Mouse (Mus musculus) MEL (cell line): ENCODE measurements around the gene Bach1. TPM values are rescaled to one million over a fixed set of nuclear protein-coding genes. Genes with fewer than 3 reads are reported as not detected.

Source experiments
- DNase-seq: peaks from one replicate; pipeline ENCODE4 v3.0.0; 2011; ENCODE audit warnings: low read depth, low spot score
- H3K27ac ChIP-seq: 2 replicates; pipeline ENCODE4 v1.5.1; 2012; ENCODE audit warnings: low read depth, mild to moderate bottlenecking, control low read depth, low read length, moderate library complexity; ENCODE audit not compliant: control insufficient read depth
- H3K27me3 ChIP-seq, 2 experiments: fragments of 150-350 bp in 1 of 2; sonication (generic) in 1 of 2; 2 replicates each; pipeline ENCODE4 v1.6.1; 2012; ENCODE audit warnings: low read length in 2 of 2, mild to moderate bottlenecking in 2 of 2, improper control_type of control experiment in 1 of 2, moderate library complexity in 1 of 2; ENCODE audit not compliant: insufficient read depth in 2 of 2, control insufficient read depth in 1 of 2
- H3K36me3 ChIP-seq, 2 experiments: 2 replicates each; pipeline ENCODE4 v1.6.1; 2012 to 2014; ENCODE audit warnings: low read length in 2 of 2, improper control_type of control experiment in 1 of 2, inconsistent platforms in 1 of 2, mild to moderate bottlenecking in 1 of 2; ENCODE audit not compliant: insufficient read depth in 2 of 2, control insufficient read depth in 1 of 2
- H3K4me1 ChIP-seq, 2 experiments: fragments of 150-350 bp in 1 of 2; sonication (generic) in 1 of 2; 2 replicates each; pipeline ENCODE4 v1.6.1; 2012; ENCODE audit warnings: low read length in 2 of 2, improper control_type of control experiment in 1 of 2, mild to moderate bottlenecking in 1 of 2; ENCODE audit not compliant: insufficient read depth in 2 of 2, control insufficient read depth in 1 of 2
- H3K4me3 ChIP-seq, 2 experiments: fragments of 150-350 bp in 1 of 2; sonication (generic) in 1 of 2; 2 replicates each; pipeline ENCODE4 v1.5.1; 2012; ENCODE audit warnings: low read depth in 2 of 2, low read length in 2 of 2, mild to moderate bottlenecking in 2 of 2, moderate library complexity in 2 of 2, control low read depth in 1 of 2, improper control_type of control experiment in 1 of 2; ENCODE audit not compliant: control insufficient read depth in 1 of 2, insufficient read depth in 1 of 2
- H3K79me2 ChIP-seq: 2 replicates; pipeline ENCODE4 v1.6.1; 2012; ENCODE audit warnings: mild to moderate bottlenecking, low read length, moderate library complexity; ENCODE audit not compliant: control insufficient read depth, poor library complexity, insufficient read depth
- H3K9ac ChIP-seq: 2 replicates; pipeline ENCODE4 v1.6.1; 2012; ENCODE audit warnings: low read depth, mild to moderate bottlenecking, control low read depth, low read length, moderate library complexity; ENCODE audit not compliant: control insufficient read depth, poor library complexity, severe bottlenecking
- H3K9me3 ChIP-seq: fragments of 150-350 bp; sonication (generic); replicated peaks from 2 replicates; pipeline ENCODE4 v1.6.1; 2012; ENCODE audit warnings: mild to moderate bottlenecking, low read length, improper control_type of control experiment, moderate library complexity; ENCODE audit not compliant: insufficient read depth
- BHLHE40 ChIP-seq: IDR thresholded peaks from 2 replicates; pipeline ENCODE4 v1.6.1; 2012; ENCODE audit warnings: low read depth, mild to moderate bottlenecking, inconsistent platforms, low read length, improper control_type of control experiment, borderline replicate concordance
- CHD2 ChIP-seq: IDR thresholded peaks from 2 replicates; pipeline ENCODE4 v1.6.1; 2011; ENCODE audit warnings: low read length, improper control_type of control experiment
- CTCF ChIP-seq, 3 experiments: IDR thresholded peaks in 2 of 3; conservative IDR thresholded peaks in 1 of 3; 2 replicates each; pipeline ENCODE4 v1.5.1; 2011 to 2012; ENCODE audit warnings: low read length in 3 of 3, low read depth in 2 of 3, mild to moderate bottlenecking in 2 of 3, improper control_type of control experiment in 1 of 3, inconsistent platforms in 1 of 3, mixed read lengths in 1 of 3, moderate library complexity in 1 of 3; ENCODE audit not compliant: control insufficient read depth in 1 of 3, insufficient read depth in 1 of 3, poor library complexity in 1 of 3, severe bottlenecking in 1 of 3
- E2F4 ChIP-seq: IDR thresholded peaks from 2 replicates; pipeline ENCODE4 v1.6.1; 2011; ENCODE audit warnings: low read depth, low read length, improper control_type of control experiment, borderline replicate concordance
- ELF1 ChIP-seq: IDR thresholded peaks from 2 replicates; pipeline ENCODE4 v1.6.1; 2014; ENCODE audit warnings: low read depth, mild to moderate bottlenecking, inconsistent platforms, low read length, improper control_type of control experiment, moderate library complexity
- EP300 ChIP-seq, 2 experiments: IDR thresholded peaks; 2 replicates each; pipeline ENCODE4 v1.6.1; 2011; ENCODE audit warnings: improper control_type of control experiment in 2 of 2, low read length in 2 of 2, low read depth in 1 of 2, mild to moderate bottlenecking in 1 of 2
- ETS1 ChIP-seq: IDR thresholded peaks from 2 replicates; pipeline ENCODE4 v1.6.1; 2012; ENCODE audit warnings: low read depth, mild to moderate bottlenecking, inconsistent platforms, low read length, improper control_type of control experiment, moderate library complexity
- GABPA ChIP-seq: IDR thresholded peaks from 2 replicates; pipeline ENCODE4 v1.6.1; 2012; ENCODE audit warnings: low read depth, mild to moderate bottlenecking, inconsistent platforms, low read length, improper control_type of control experiment, moderate library complexity
- HCFC1 ChIP-seq: IDR thresholded peaks from 2 replicates; pipeline ENCODE4 v1.6.1; 2012; ENCODE audit warnings: low read depth, mild to moderate bottlenecking, inconsistent platforms, low read length, improper control_type of control experiment, moderate library complexity
- JUND ChIP-seq: IDR thresholded peaks from 2 replicates; pipeline ENCODE4 v1.6.1; 2011; ENCODE audit warnings: low read depth, mild to moderate bottlenecking, improper control_type of control experiment, low read length
- KAT2A ChIP-seq: conservative IDR thresholded peaks from 2 replicates; pipeline ENCODE4 v1.6.1; 2012; ENCODE audit warnings: low read depth, low read length, improper control_type of control experiment, inconsistent platforms
- MAFK ChIP-seq: IDR thresholded peaks from 2 replicates; pipeline ENCODE4 v1.6.1; 2011; ENCODE audit warnings: low read depth, mild to moderate bottlenecking, low read length, improper control_type of control experiment, borderline replicate concordance
- MAX ChIP-seq: IDR thresholded peaks from 2 replicates; pipeline ENCODE4 v1.6.1; 2011; ENCODE audit warnings: low read length, improper control_type of control experiment
- MAZ ChIP-seq: IDR thresholded peaks from 2 replicates; pipeline ENCODE4 v1.6.1; 2012; ENCODE audit warnings: low read depth, mild to moderate bottlenecking, inconsistent platforms, low read length, improper control_type of control experiment
- MEF2A ChIP-seq: IDR thresholded peaks from 2 replicates; pipeline ENCODE4 v1.6.1; 2014; ENCODE audit warnings: low read depth, mild to moderate bottlenecking, inconsistent platforms, low read length, improper control_type of control experiment; ENCODE audit not compliant: poor library complexity, insufficient replicate concordance, severe bottlenecking; ENCODE audit errors: extremely low read depth
- MXI1 ChIP-seq: IDR thresholded peaks from 2 replicates; pipeline ENCODE4 v1.6.1; 2011; ENCODE audit warnings: mild to moderate bottlenecking, low read depth, low read length, improper control_type of control experiment
- MYB ChIP-seq: IDR thresholded peaks from 2 replicates; pipeline ENCODE4 v1.6.1; 2011; ENCODE audit warnings: mild to moderate bottlenecking, low read depth, low read length, improper control_type of control experiment
- MYC ChIP-seq: IDR thresholded peaks from 2 replicates; pipeline ENCODE4 v1.6.1; 2011; ENCODE audit warnings: low read depth, mild to moderate bottlenecking, low read length, improper control_type of control experiment, moderate library complexity
- NELFE ChIP-seq: IDR thresholded peaks from 2 replicates; pipeline ENCODE4 v1.6.1; 2011; ENCODE audit warnings: low read depth, low read length, improper control_type of control experiment
- NRF1 ChIP-seq: IDR thresholded peaks from 2 replicates; pipeline ENCODE4 v1.6.1; 2014; ENCODE audit warnings: low read depth, mild to moderate bottlenecking, inconsistent platforms, low read length, improper control_type of control experiment, moderate library complexity; ENCODE audit not compliant: poor library complexity, insufficient read depth, severe bottlenecking
- POLR2A ChIP-seq, 2 experiments: IDR thresholded peaks; 2 replicates each; pipeline ENCODE4 v1.6.1; 2011 to 2012; ENCODE audit warnings: low read length in 2 of 2, mild to moderate bottlenecking in 2 of 2, control low read depth in 1 of 2, improper control_type of control experiment in 1 of 2, low read depth in 1 of 2, moderate library complexity in 1 of 2; ENCODE audit not compliant: control insufficient read depth in 1 of 2, insufficient read depth in 1 of 2, poor library complexity in 1 of 2
- POLR2AphosphoS2 ChIP-seq: IDR thresholded peaks from 2 replicates; pipeline ENCODE4 v1.6.1; 2011; ENCODE audit warnings: low read length, improper control_type of control experiment
- POLR2AphosphoS5 ChIP-seq: IDR thresholded peaks from 2 replicates; pipeline ENCODE4 v1.6.1; 2012; ENCODE audit warnings: low read depth, borderline replicate concordance, mild to moderate bottlenecking, inconsistent platforms, low read length, moderate library complexity, mixed read lengths
- RAD21 ChIP-seq: IDR thresholded peaks from 2 replicates; pipeline ENCODE4 v1.6.1; 2011; ENCODE audit warnings: mild to moderate bottlenecking, low read depth, low read length, improper control_type of control experiment
- RCOR1 ChIP-seq: IDR thresholded peaks from 2 replicates; pipeline ENCODE4 v1.6.1; 2012; ENCODE audit warnings: low read depth, mild to moderate bottlenecking, inconsistent platforms, low read length, improper control_type of control experiment
- SIN3A ChIP-seq: IDR thresholded peaks from 2 replicates; pipeline ENCODE4 v1.6.1; 2012; ENCODE audit warnings: low read length, improper control_type of control experiment, inconsistent platforms
- SMC3 ChIP-seq: IDR thresholded peaks from 2 replicates; pipeline ENCODE4 v1.6.1; 2011; ENCODE audit warnings: low read depth, low read length, improper control_type of control experiment
- TAL1 ChIP-seq: IDR thresholded peaks from 2 replicates; pipeline ENCODE4 v1.6.1; 2012; ENCODE audit warnings: mild to moderate bottlenecking, inconsistent platforms, low read length, moderate library complexity, mixed read lengths
- TCF12 ChIP-seq: IDR thresholded peaks from 2 replicates; pipeline ENCODE4 v1.6.1; 2014; ENCODE audit warnings: low read depth, mild to moderate bottlenecking, inconsistent platforms, low read length, improper control_type of control experiment, moderate library complexity
- USF1 ChIP-seq: IDR thresholded peaks from 2 replicates; pipeline ENCODE4 v1.6.1; 2014; ENCODE audit warnings: low read depth, mild to moderate bottlenecking, inconsistent platforms, low read length, improper control_type of control experiment, moderate library complexity
- USF2 ChIP-seq, 2 experiments: IDR thresholded peaks; 2 replicates each; pipeline ENCODE4 v1.6.1; 2011 to 2012; ENCODE audit warnings: improper control_type of control experiment in 2 of 2, low read length in 2 of 2, borderline replicate concordance in 1 of 2, inconsistent platforms in 1 of 2, low read depth in 1 of 2, mild to moderate bottlenecking in 1 of 2; ENCODE audit not compliant: insufficient read depth in 1 of 2
- ZC3H11A ChIP-seq: IDR thresholded peaks from 2 replicates; pipeline ENCODE4 v1.6.1; 2012; ENCODE audit warnings: low read depth, mild to moderate bottlenecking, inconsistent platforms, low read length, improper control_type of control experiment
- ZKSCAN1 ChIP-seq: IDR thresholded peaks from 2 replicates; pipeline ENCODE4 v1.6.1; 2012; ENCODE audit warnings: low read depth, mild to moderate bottlenecking, inconsistent platforms, low read length, improper control_type of control experiment, moderate library complexity
- ZMIZ1 ChIP-seq: IDR thresholded peaks from 2 replicates; pipeline ENCODE4 v1.6.1; 2012; ENCODE audit warnings: low read depth, mild to moderate bottlenecking, inconsistent platforms, low read length, improper control_type of control experiment, moderate library complexity
- ZNF384 ChIP-seq: IDR thresholded peaks from 2 replicates; pipeline ENCODE4 v1.6.1; 2012; ENCODE audit warnings: low read depth, mild to moderate bottlenecking, inconsistent platforms, low read length, improper control_type of control experiment
- polyA plus RNA-seq, 2 experiments: library from polyadenylated mRNA; stranded (reverse) in 1 of 2; unstranded in 1 of 2; fragments of >175 nt in 1 of 2; fragments of >200 nt in 1 of 2; gene quantifications; 2 replicates each; pipeline versions ENCODE4 v1.2.1 to v1.2.4; 2012; ENCODE audit warnings: low replicate concordance in 2 of 2, low read depth in 1 of 2; ENCODE audit not compliant: insufficient read length in 2 of 2, insufficient read depth in 1 of 2, missing spikeins in 1 of 2
- total RNA-seq: library from RNA; depleted of rRNA; stranded (reverse); fragments of 300-350 nt; gene quantifications from 2 replicates; pipeline ENCODE4 v1.2.3, GENCODE M21; 2012

Bach1 gene
- total and polyA plus RNA-seq, 3 experiments: 20.5 to 21.1 TPM; not detected in 1

DNA sequence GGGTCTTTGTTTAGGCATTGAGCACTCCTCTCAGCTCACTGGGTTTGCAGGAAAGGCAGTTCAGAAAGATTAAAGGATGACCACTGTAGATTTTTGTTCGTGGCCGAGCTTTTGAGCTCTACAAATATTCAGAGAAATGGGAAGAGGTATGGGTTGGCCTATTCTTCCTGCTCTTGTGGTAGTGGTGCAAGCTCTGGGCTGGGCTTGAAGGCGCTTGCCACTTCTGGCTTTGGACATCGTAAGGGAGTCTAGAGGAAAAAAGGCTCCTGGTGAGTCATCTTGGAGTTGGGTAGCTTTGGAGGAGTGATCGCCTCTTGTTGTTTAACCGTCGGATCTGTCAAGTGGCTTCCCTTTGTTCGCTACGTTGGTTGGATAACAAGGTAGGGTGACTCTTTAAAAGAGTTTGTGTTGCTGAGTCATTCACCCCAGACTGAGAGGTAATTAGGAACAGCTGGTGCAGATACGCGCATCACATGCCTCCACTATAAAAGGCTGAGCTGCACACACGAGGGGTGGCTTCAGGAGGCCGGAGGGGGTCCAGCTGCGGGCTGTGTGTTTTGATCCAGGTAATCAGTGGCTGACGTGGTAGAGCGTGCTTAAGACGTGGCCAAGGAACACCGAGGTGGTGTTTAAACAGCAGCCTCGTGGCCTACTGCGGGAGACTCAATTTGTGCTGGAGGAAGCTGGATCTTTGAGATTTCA, 1.1 kb downstream of the Bach1 start:
- no peaks in the 10 kb centered on the region for H3K27me3 ChIP-seq
- H3K4me3 ChIP-seq: peak overlapping the region; percentile 96 to 98
- peak; percentile 94 for DNase-seq
- peak overlapping the region; percentile 96 for H3K9ac ChIP-seq
- H3K27ac ChIP-seq: peak overlapping the region; percentile 93
- H3K4me1 ChIP-seq: peaks cover 5 to 31% of the 10 kb centered on the region in 2 experiments
- peaks cover 45% of the 10 kb centered on the region for H3K79me2 ChIP-seq
- peaks cover 0 to 28% of the 10 kb centered on the region in 2 experiments; a peak in 2 of 4 replicates for H3K36me3 ChIP-seq
- no peaks in the 10 kb centered on the region for H3K9me3 ChIP-seq
- no peak for TF ChIP-seq KAT2A
- peak; percentile 92 for TF ChIP-seq GABPA
- TF ChIP-seq TAL1: peak; percentile 47; the same call in 1 of the 2 replicates
- TF ChIP-seq MXI1: peak; percentile 97
- no peak for TF ChIP-seq USF2 (IDR thresholded peaks at IDR 0.05; ENCODE audit: borderline replicate concordance in 1 of 2, insufficient read depth in 1 of 2, low read depth in 1 of 2, low read length in 2 of 2)
- peak; percentile 78 for TF ChIP-seq USF1
- TF ChIP-seq ZC3H11A: no peak
- no peak for TF ChIP-seq SMC3
- no peak for TF ChIP-seq NRF1
- TF ChIP-seq CHD2: no peak
- TF ChIP-seq BHLHE40: peak; percentile 82; the same call in 1 of the 2 replicates
- TF ChIP-seq CTCF (IDR thresholded peaks at IDR 0.05 in 2 of 3, conservative IDR thresholded peaks at IDR 0.05 in 1 of 3; ENCODE audit: control insufficient read depth in 1 of 3, insufficient read depth in 1 of 3, low read depth in 2 of 3, low read length in 3 of 3, poor library complexity in 1 of 3, severe bottlenecking in 1 of 3): no peak
- TF ChIP-seq E2F4: no peak
- TF ChIP-seq NELFE: peak; percentile 48; the same call in 1 of the 2 replicates
- TF ChIP-seq ETS1: peak; percentile 100
- TF ChIP-seq HCFC1: peak; percentile 59
- no peak for TF ChIP-seq RAD21
- TF ChIP-seq MAZ: peak; percentile 39; the same call in 1 of the 2 replicates
- no peak for TF ChIP-seq RCOR1
- TF ChIP-seq TCF12: peak; percentile 69
- peak; percentile 99 for TF ChIP-seq SIN3A
- peak; percentile 57 for TF ChIP-seq MYB
- no peak for TF ChIP-seq MEF2A
- no peak for TF ChIP-seq POLR2AphosphoS2
- TF ChIP-seq MAFK: peak; percentile 87
- TF ChIP-seq POLR2A (IDR thresholded peaks at IDR 0.05; ENCODE audit: control insufficient read depth in 1 of 2, insufficient read depth in 1 of 2, low read depth in 1 of 2, low read length in 2 of 2, poor library complexity in 1 of 2): peak; percentile 37 to 58; a peak in 3 of 4 replicates
- TF ChIP-seq ELF1: no peak
- TF ChIP-seq ZNF384: no peak
- no peak for TF ChIP-seq ZKSCAN1
- TF ChIP-seq MYC: peak; percentile 83; the same call in 1 of the 2 replicates
- no peak for TF ChIP-seq ZMIZ1
- peak; percentile 73; the same call in 1 of the 2 replicates for TF ChIP-seq JUND
- TF ChIP-seq EP300 (IDR thresholded peaks at IDR 0.05; ENCODE audit: low read depth in 1 of 2, low read length in 2 of 2): peak; percentile 68 to 77
- TF ChIP-seq POLR2AphosphoS5: no peak
- TF ChIP-seq MAX: peak; percentile 90
